Mouse (Mus musculus): ENCODE data around the gene Ankrd11. TPM values are rescaled to one million over a fixed set of nuclear protein-coding genes. Genes with fewer than 3 reads are reported as not detected.

Gene Ankrd11
- total RNA-seq (2014; rRNA removed; ENCODE audit: low replicate concordance) (51.2 and 65.8 TPM in 2 replicates), polyA plus RNA-seq (2015; fragmentation: Nextera tagmentation; extraction: Ambion mirVana) (21.6 and 24.3 TPM in 2 replicates)

DNA sequence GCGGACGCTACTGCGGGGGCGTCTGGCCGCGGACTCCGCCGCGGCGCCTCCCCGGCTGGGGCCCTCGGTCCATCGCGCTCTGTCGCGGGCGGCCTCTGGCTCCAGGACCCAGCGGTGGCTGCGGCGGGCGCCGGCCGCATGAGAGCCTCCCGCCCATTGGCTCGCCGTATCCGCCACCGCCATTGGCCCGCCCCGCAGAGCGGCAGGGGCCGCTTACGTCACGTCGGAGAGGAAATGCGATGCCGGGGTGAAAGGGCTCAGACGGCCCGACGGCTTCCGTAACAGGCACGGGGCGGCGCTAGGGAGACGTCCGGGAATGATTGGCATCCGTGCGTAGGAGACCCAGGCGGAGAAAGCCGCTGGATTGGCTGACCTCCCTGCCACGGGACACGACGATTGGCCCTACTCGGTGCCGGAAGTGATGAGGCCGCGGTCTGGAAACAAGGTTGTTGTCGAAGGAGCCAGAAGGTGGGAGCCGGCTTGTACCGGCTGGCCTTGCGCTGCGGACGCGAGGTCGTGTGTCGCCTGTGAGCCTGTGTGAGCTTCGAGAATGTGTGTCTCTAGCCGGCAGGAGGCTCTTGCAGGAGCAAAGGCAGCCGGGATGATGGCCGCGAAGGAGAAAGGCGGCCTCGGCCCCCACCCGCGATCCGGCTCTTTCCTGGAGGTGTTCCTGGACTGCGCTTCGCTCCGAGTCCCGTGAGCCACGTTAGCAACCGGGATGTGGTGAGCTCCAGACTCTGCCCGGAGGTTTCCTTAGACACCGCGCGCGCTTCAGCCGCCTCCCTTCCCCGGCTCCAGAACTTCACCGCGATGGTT, at the start of gene Ankrd11:
Gene Ankrd11, minus strand, starts transcription at position 120 of the 816 bp plus-strand sequence.
- DNase-seq (ENCODE audit: low spot score) (peak; percentile 99), ATAC-seq (ENCODE audit: insufficient read depth, low read depth) (peak; percentile 95)
- no peaks in the 10 kb centered on the region for H3K27me3 ChIP-seq (ENCODE audit: control insufficient read depth, insufficient read depth, low read length)
- TF ChIP-seq EP300 (IDR thresholded peaks at IDR 0.05; ENCODE audit: low read depth) (peak; percentile 87; the same call in 1 of the 2 replicates), CTCF (IDR thresholded peaks at IDR 0.05; ENCODE audit: low read depth) (peak; percentile 23; the same call in 1 of the 2 replicates)
- H3K4me1 ChIP-seq (ENCODE audit: control insufficient read depth, insufficient read depth): peaks cover 31% of the 10 kb centered on the region
- peak within 1 kb of the TSS; percentile 79 for H3K4me2 ChIP-seq (ENCODE audit: low read depth, low read length)
- H3K36me3 ChIP-seq (replicated peaks; ENCODE audit: control insufficient read depth, insufficient read depth, low read length): no peaks in the 10 kb centered on the region
- H3K27ac ChIP-seq (ENCODE audit: low read depth): peak within 1 kb of the TSS; percentile 100
- no peaks in the 10 kb centered on the region for H3K9me3 ChIP-seq (replicated peaks; ENCODE audit: control insufficient read depth, low read length)
- WGBS: under 1% methylated on average over 86 of the region's 91 CpGs
- H3K4me3 ChIP-seq (ENCODE audit: low read depth, low read length): peak within 1 kb of the TSS; percentile 80
- H3K9ac ChIP-seq (replicated peaks; ENCODE audit: low read depth, low read length): peak within 1 kb of the TSS; percentile 100

DNA sequence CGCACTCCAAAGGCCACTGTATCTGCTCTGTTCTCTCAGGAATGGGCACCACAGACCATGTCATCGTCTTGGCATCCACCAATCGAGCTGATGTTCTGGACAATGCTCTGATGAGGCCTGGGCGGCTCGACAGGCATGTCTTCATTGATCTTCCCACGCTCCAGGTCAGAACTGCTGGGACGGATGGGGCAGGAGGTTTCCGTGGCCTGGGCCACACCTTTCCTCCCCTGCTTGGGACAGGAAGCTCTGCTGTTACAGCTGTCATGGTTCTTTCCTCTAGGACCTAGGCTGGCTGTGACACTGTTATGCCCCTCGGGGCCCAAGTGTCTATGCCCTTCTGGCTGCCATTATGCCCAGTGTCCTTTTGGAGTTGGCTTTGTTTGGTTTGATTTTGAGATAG, 45.2 kb upstream of the Ankrd11 start:
- 76% methylated on average over 9 of the region's 9 CpGs for WGBS
- Histone ChIP-seq H3K36me3 (replicated peaks; ENCODE audit: control insufficient read depth, insufficient read depth, low read length) (peaks cover 98% of the 10 kb centered on the region), H3K4me2 (ENCODE audit: low read depth, low read length) (no peak overlapping the region), H3K9ac (replicated peaks; ENCODE audit: low read depth, low read length) (no peak overlapping the region), H3K27ac (ENCODE audit: low read depth) (no peak overlapping the region), H3K4me1 (ENCODE audit: control insufficient read depth, insufficient read depth) (no peaks in the 10 kb centered on the region), H3K27me3 (ENCODE audit: control insufficient read depth, insufficient read depth, low read length) (no peaks in the 10 kb centered on the region), H3K9me3 (replicated peaks; ENCODE audit: control insufficient read depth, low read length) (no peaks in the 10 kb centered on the region), H3K4me3 (ENCODE audit: low read depth, low read length) (no peak overlapping the region)
- TF ChIP-seq CTCF (IDR thresholded peaks at IDR 0.05; ENCODE audit: low read depth) (no peak), EP300 (IDR thresholded peaks at IDR 0.05; ENCODE audit: low read depth) (no peak)
- ATAC-seq (ENCODE audit: insufficient read depth, low read depth) (peak; percentile 47; the same call in 1 of the 2 replicates), DNase-seq (ENCODE audit: low spot score) (no peak)

DNA sequence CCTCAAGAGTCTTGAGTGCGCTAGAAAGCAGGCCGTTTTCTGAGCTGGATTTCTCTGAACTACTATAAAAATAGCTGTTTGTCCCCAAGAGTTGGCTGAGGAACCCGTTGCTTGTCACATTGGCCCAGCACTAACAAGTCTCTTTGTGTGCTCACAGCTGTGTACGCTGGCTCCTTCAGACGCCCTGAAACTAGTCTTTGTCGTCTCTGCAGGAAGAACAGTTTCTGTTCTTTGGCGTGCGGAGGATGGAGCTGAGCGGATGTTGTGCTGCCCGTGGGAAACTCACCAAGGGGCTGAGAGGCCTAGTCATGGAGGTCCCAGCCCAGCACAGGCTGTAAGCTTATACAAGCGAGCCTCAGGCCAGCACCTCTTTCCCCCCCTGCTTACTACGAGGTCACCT, 41.5 kb upstream of the Ankrd11 start:
- Histone ChIP-seq H3K9me3 (replicated peaks; ENCODE audit: control insufficient read depth, low read length) (no peaks in the 10 kb centered on the region), H3K4me3 (ENCODE audit: low read depth, low read length) (no peak overlapping the region), H3K27me3 (ENCODE audit: control insufficient read depth, insufficient read depth, low read length) (no peaks in the 10 kb centered on the region), H3K9ac (replicated peaks; ENCODE audit: low read depth, low read length) (no peak overlapping the region), H3K4me1 (ENCODE audit: control insufficient read depth, insufficient read depth) (no peaks in the 10 kb centered on the region), H3K27ac (ENCODE audit: low read depth) (no peak overlapping the region), H3K36me3 (replicated peaks; ENCODE audit: control insufficient read depth, insufficient read depth, low read length) (peaks cover 95% of the 10 kb centered on the region), H3K4me2 (ENCODE audit: low read depth, low read length) (no peak overlapping the region)
- TF ChIP-seq EP300 (IDR thresholded peaks at IDR 0.05; ENCODE audit: low read depth) (no peak), CTCF (IDR thresholded peaks at IDR 0.05; ENCODE audit: low read depth) (no peak)
- WGBS: 91% methylated on average over 12 of the region's 12 CpGs
- DNase-seq (ENCODE audit: low spot score) (no peak), ATAC-seq (ENCODE audit: insufficient read depth, low read depth) (no peak)

DNA sequence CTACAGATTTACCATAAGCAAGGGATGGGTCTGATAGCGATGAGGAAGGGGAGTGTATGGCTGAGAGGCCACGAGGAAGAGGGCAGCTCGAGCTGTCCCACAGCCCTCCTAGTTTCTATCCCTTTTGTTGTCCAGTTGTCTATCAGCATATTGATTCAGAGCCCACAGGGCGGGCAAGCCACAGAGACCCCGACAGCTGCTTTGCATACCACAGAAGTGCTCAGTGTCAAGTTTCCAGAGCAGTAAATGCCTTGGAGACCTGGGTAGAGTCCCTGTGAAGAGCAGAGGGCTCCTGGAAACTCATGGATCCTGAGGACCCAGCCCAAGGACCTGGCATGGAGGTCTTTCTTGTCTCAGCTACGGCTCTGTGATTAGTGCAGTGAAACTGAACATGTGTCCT, 40.9 kb upstream of the Ankrd11 start:
- Histone ChIP-seq H3K9ac (replicated peaks; ENCODE audit: low read depth, low read length) (no peak overlapping the region), H3K27ac (ENCODE audit: low read depth) (no peak overlapping the region), H3K4me3 (ENCODE audit: low read depth, low read length) (no peak overlapping the region), H3K9me3 (replicated peaks; ENCODE audit: control insufficient read depth, low read length) (no peaks in the 10 kb centered on the region), H3K27me3 (ENCODE audit: control insufficient read depth, insufficient read depth, low read length) (no peaks in the 10 kb centered on the region), H3K4me2 (ENCODE audit: low read depth, low read length) (no peak overlapping the region), H3K36me3 (replicated peaks; ENCODE audit: control insufficient read depth, insufficient read depth, low read length) (peaks cover 95% of the 10 kb centered on the region), H3K4me1 (ENCODE audit: control insufficient read depth, insufficient read depth) (no peaks in the 10 kb centered on the region)
- no peak for TF ChIP-seq CTCF (IDR thresholded peaks at IDR 0.05; ENCODE audit: low read depth)
- TF ChIP-seq EP300 (IDR thresholded peaks at IDR 0.05; ENCODE audit: low read depth): no peak
- no peak for DNase-seq (ENCODE audit: low spot score)
- 90% methylated on average over 6 of the region's 6 CpGs for WGBS
- ATAC-seq (ENCODE audit: insufficient read depth, low read depth): no peak

DNA sequence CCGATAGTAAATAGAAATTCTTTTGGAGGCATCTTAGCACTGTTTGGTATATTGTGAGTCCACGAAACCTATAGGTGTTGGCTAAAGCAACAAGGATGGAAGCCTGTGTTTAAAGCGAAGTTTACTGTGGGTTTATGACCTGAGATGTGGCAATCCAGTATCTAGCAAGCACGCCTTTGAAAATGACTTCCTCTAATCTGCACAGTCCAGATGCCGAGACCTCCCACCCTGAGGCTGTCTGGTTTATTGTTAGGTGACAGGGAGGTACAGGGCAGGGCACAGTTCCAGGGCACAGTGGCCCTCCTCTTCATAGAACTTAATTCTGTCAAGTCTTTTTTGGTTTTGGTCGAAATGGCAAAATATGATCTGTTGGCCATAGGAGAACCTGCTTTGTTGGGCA, 35.1 kb upstream of the Ankrd11 start:
- Histone ChIP-seq H3K36me3 (replicated peaks; ENCODE audit: control insufficient read depth, insufficient read depth, low read length) (peaks cover 80% of the 10 kb centered on the region), H3K27me3 (ENCODE audit: control insufficient read depth, insufficient read depth, low read length) (no peaks in the 10 kb centered on the region), H3K4me1 (ENCODE audit: control insufficient read depth, insufficient read depth) (no peaks in the 10 kb centered on the region), H3K27ac (ENCODE audit: low read depth) (no peak overlapping the region), H3K9me3 (replicated peaks; ENCODE audit: control insufficient read depth, low read length) (no peaks in the 10 kb centered on the region), H3K4me3 (ENCODE audit: low read depth, low read length) (no peak overlapping the region), H3K9ac (replicated peaks; ENCODE audit: low read depth, low read length) (no peak overlapping the region), H3K4me2 (ENCODE audit: low read depth, low read length) (no peak overlapping the region)
- no peak for DNase-seq (ENCODE audit: low spot score)
- no peak for ATAC-seq (ENCODE audit: insufficient read depth, low read depth)
- 79% methylated on average over 6 of the region's 6 CpGs for WGBS
- TF ChIP-seq CTCF (IDR thresholded peaks at IDR 0.05; ENCODE audit: low read depth): no peak
- TF ChIP-seq EP300 (IDR thresholded peaks at IDR 0.05; ENCODE audit: low read depth): no peak

Data from heart, postnatal 0 days (tissue).